28 mouse cellular contexts compared by ENCODE assay signal in genomic region chr14:121264453-121264852, GRCm38 (mm10).
DNase-seq lines count a peak whose midpoint lies in the region; ATAC-seq and TF ChIP-seq lines count a peak whose summit lies in the region.
"Had no signal": no experiment of that assay in that cellular context is flagged by ENCODE, and none has a peak within 500 bp of the region (broad histone marks: within the 10 kb centered on the region; RNA-seq: fewer than 3 reads in every experiment).

No protein-coding gene starts in this region.

- H3K9ac ChIP-seq in heart, postnatal 0 days (replicated peaks; ENCODE audit: low read depth, low read length), result no peak overlapping the region
- no peak overlapping the region for H3K9ac ChIP-seq in heart, embryonic 11.5 days (ENCODE audit: low read depth, low read length)
- H3K9ac ChIP-seq: forebrain, embryonic 15.5 days; hindbrain, embryonic 13.5 days; limb, embryonic 15.5 days; liver, embryonic 15.5 days; lung, embryonic 15.5 days; midbrain, embryonic 13.5 days; neural tube, embryonic 15.5 days; stomach, embryonic 15.5 days had no signal

- TF ChIP-seq EP300 in heart, postnatal 0 days (IDR thresholded peaks at IDR 0.05; ENCODE audit: low read depth), result no peak

- no peak for TF ChIP-seq CTCF in gastrocnemius, adult 2 months (IDR thresholded peaks at IDR 0.05)
- no peak for TF ChIP-seq CTCF in heart, postnatal 0 days (IDR thresholded peaks at IDR 0.05; ENCODE audit: low read depth)

- peaks cover 5% of the 10 kb centered on the region; the same call in 1 of the 2 replicates for H3K36me3 ChIP-seq in heart, postnatal 0 days (replicated peaks; ENCODE audit: control insufficient read depth, insufficient read depth, low read length)
- H3K36me3 ChIP-seq in heart, embryonic 11.5 days (ENCODE audit: control insufficient read depth, insufficient read depth, low read length), result peaks cover 5% of the 10 kb centered on the region
- H3K36me3 ChIP-seq: forebrain, embryonic 15.5 days; liver, embryonic 15.5 days had no signal

- H3K9me3 ChIP-seq in heart, postnatal 0 days (replicated peaks; ENCODE audit: control insufficient read depth, low read length), result no peaks in the 10 kb centered on the region
- H3K9me3 ChIP-seq in heart, embryonic 11.5 days (replicated peaks; ENCODE audit: control insufficient read depth, low read length), result no peaks in the 10 kb centered on the region
- H3K9me3 ChIP-seq: forebrain, embryonic 15.5 days; hindbrain, embryonic 13.5 days; limb, embryonic 15.5 days; liver, embryonic 15.5 days; lung, embryonic 15.5 days; midbrain, embryonic 13.5 days; neural tube, embryonic 15.5 days; stomach, embryonic 15.5 days had no signal

- no peak overlapping the region for H3K4me3 ChIP-seq in gastrocnemius, adult 2 months
- no peak overlapping the region for H3K4me3 ChIP-seq in heart, postnatal 0 days (ENCODE audit: low read depth, low read length)
- H3K4me3 ChIP-seq in heart, embryonic 11.5 days (ENCODE audit: low read depth, low read length), result no peak overlapping the region
- H3K4me3 ChIP-seq: forebrain, embryonic 15.5 days; hindbrain, embryonic 13.5 days; limb, embryonic 15.5 days; liver, embryonic 15.5 days; lung, embryonic 15.5 days; midbrain, embryonic 13.5 days; neural tube, embryonic 15.5 days; stomach, embryonic 15.5 days had no signal

- no peak overlapping the region for H3K4me2 ChIP-seq in heart, postnatal 0 days (ENCODE audit: low read depth, low read length)
- H3K4me2 ChIP-seq in heart, embryonic 11.5 days, result no peak overlapping the region
- H3K4me2 ChIP-seq: forebrain, embryonic 15.5 days; hindbrain, embryonic 13.5 days; limb, embryonic 15.5 days; liver, embryonic 15.5 days; lung, embryonic 15.5 days; midbrain, embryonic 13.5 days; neural tube, embryonic 15.5 days; stomach, embryonic 15.5 days had no signal

- 31% methylated on average over 6 of the region's 6 CpGs for WGBS in heart, postnatal 0 days
- WGBS in heart, embryonic 11.5 days (ENCODE audit: insufficient replicate concordance), result 64% methylated on average over 6 of the region's 6 CpGs

- no peak for DNase-seq in gastrocnemius, adult 2 months
- DNase-seq in gastrocnemius, adult 8-10 months (ENCODE audit: low spot score in 2 of 2), result no peak
- no peak for DNase-seq in heart, postnatal 0 days (ENCODE audit: low spot score)
- peak; percentile 23 for DNase-seq in T-cell, adult 2 months (ENCODE audit: low spot score)
- DNase-seq in natural killer cell, adult 2 months (ENCODE audit: low spot score in 2 of 2), result peak; percentile 14 to 33
- no peak for DNase-seq in MN1 (ENCODE audit: low spot score)
- DNase-seq in thymus, postnatal 4 days, result no peak
- DNase-seq: adrenal gland, adult 2 months; cerebellum, adult 8-10 months; heart, postnatal 4 days; kidney, adult 18-20 months; layer of hippocampus, postnatal 36 days; left cerebral cortex, postnatal 4 days; retina, postnatal 1 day; right cerebral cortex, postnatal 14 days; thymus, adult 18-20 months; thymus, postnatal 25 days had no signal

- ATAC-seq in heart, postnatal 0 days (ENCODE audit: insufficient read depth, low read depth), result no peak
- no peak for ATAC-seq in heart, embryonic 11.5 days (replicated peaks; ENCODE audit: insufficient number of reproducible peaks, low FRiP score, low TSS enrichment)
- ATAC-seq: forebrain, embryonic 15.5 days; midbrain, embryonic 13.5 days had no signal

- H3K4me1 ChIP-seq in heart, postnatal 0 days (ENCODE audit: control insufficient read depth, insufficient read depth), result peaks cover 14% of the 10 kb centered on the region; the same call in 1 of the 2 replicates
- H3K4me1 ChIP-seq in heart, embryonic 11.5 days (ENCODE audit: control insufficient read depth, insufficient read depth, low read length), result peaks cover 20% of the 10 kb centered on the region
- H3K4me1 ChIP-seq: neural tube, embryonic 15.5 days had no signal

- intact Hi-C loops in gastrocnemius, adult 2 months (cut with DNase I), result loop anchor here (5.0 kb wide), 1 partner anchor 188 kb away; no protein-coding TSS in a partner anchor

- H3K27ac ChIP-seq in gastrocnemius, adult 2 months, result peak overlapping the region; percentile 62
- H3K27ac ChIP-seq in heart, postnatal 0 days (ENCODE audit: low read depth), result peak overlapping the region; percentile 47; the same call in 1 of the 2 replicates
- no peak overlapping the region for H3K27ac ChIP-seq in heart, embryonic 11.5 days (ENCODE audit: low read depth, low read length)
- H3K27ac ChIP-seq: forebrain, embryonic 15.5 days; hindbrain, embryonic 13.5 days; kidney, postnatal 0 days; limb, embryonic 15.5 days; liver, embryonic 15.5 days; lung, embryonic 15.5 days; macrophage; midbrain, embryonic 13.5 days; neural tube, embryonic 15.5 days; stomach, embryonic 15.5 days had no signal

- H3K27me3 ChIP-seq in heart, postnatal 0 days (ENCODE audit: control insufficient read depth, insufficient read depth, low read length), result no peaks in the 10 kb centered on the region
- no peaks in the 10 kb centered on the region for H3K27me3 ChIP-seq in heart, embryonic 11.5 days (ENCODE audit: control insufficient read depth, insufficient read depth, low read length)
- H3K27me3 ChIP-seq: forebrain, embryonic 15.5 days; hindbrain, embryonic 13.5 days; limb, embryonic 15.5 days; liver, embryonic 15.5 days; lung, embryonic 15.5 days; midbrain, embryonic 13.5 days; neural tube, embryonic 15.5 days; stomach, embryonic 15.5 days had no signal

Comparison
In these comparisons a context has a peak if more than half of its experiments do, and no peak if none do; other contexts are left out.
1. DNase-seq: peak in T-cell, adult 2 months (single experiment) and natural killer cell, adult 2 months (2 of 2); none in gastrocnemius, adult 2 months (single experiment), gastrocnemius, adult 8-10 months (0 of 2), heart, postnatal 0 days (single experiment), MN1 (single experiment) and thymus, postnatal 4 days (single experiment).